Mouse (Mus musculus) brain, adult 2 months (tissue): ENCODE data around the gene Pde4c.
A peak's percentile ranks its signal among the peaks of the same experiment; 100 is the strongest.

Experiments used
- DNase-seq: peaks from one replicate; pipeline ENCODE4 v3.0.0; 2011; ENCODE audit warnings: low read depth, low spot score

The Pde4c gene

GRCm38 (mm10) chr8:70720739-70721138, 2.8 kb upstream of the Pde4c start:
- peak; percentile 84 for DNase-seq

DNA sequence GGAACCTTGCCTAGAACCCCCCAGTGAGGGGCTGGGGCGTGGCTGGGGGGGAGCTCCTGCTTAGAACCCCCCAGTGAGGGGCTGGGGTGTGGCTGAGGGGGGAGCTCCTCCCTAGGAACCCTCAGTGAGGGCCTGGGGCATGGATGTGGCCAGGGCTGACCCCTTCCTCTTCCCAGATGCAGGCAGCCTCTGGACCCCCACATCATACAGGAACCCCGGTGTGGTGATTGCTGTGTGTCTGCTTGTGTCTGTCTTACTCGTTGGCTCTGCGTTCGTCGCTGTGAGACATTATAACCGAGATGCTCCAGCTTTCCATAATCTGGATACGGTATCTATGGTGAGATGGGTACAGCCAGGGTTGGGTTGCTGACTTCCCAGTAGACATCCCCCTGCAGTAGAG, 1.9 kb upstream of the Pde4c start:
- DNase-seq = no peak

DNA sequence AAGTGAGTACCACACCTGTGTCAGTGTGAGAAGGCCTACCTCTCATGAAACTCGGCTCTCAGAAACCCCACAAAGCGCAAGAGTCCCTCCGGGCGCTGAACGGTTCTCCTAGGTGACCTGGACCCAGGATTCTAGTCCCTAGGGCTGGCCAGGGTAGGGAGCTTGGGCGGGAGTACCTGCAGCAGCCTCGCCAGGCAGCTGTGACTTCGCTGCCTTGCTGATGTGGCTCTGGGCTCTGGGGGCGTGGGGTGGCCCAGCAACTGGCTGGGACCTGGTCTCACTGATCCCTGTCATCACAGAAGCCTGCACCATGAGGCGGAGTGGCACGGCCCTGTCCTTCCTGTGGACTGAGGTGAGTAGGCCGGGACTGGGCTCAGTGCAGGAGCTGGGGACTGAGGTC, 696 bp downstream of the Pde4c start:
- DNase-seq = no peak

GRCm38 (mm10) chr8:70725792-70726447, 2.4 kb downstream of the Pde4c start:
- no peak for DNase-seq

DNA sequence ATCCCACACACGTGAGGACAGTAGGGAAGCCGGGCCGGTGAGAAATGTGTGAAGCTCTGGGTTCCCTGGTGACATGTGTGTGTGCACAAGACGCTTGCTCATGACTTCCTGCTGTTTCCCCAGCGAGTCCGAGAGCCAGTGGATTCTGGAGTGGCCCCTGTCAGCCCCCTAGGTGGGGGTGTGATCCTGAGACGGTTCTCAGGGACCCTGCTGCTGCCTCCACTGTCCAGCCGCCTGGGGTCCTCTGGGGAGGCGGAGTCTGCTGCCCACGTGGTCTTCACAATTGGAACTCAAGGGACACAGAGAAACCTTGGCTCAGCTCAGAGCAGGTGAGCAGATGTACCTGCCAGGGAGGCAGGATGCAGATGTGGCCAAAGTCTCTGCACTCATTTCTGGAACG, 3.2 kb downstream of the Pde4c start:
- no peak for DNase-seq

DNA sequence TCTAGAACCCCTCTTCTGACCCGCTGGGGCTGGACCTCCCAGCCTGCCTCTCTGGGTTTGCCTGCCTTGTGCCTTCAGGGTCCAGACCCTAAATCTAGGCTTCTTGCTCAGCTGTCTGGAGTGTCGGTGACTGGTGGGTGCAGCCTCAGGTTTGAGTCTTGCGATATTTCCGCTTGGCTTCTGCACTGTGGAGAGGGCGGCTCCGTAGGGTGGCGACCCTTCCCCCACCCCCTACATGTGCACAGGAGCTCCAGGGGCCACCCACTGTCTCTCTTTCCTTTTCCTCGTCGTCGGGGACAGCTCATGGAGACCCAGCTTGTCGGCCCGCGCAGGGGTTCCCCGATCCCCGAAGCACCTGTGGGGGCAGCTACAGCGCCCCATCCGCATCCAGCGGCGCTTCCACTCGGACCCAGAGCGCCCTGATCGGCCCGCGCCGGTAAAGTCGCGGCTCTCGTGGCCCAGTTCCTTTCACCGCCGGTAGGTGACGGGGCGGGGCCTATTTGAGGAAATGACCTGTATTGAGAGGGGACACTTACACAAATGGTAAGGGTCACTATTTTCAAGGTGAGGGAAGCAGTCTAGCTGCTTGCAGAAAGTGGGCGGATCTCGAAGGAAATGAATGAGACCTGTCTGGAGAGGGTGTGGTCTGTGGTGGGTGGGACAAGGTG, 6.4 kb downstream of the Pde4c start:
- DNase-seq = no peak

DNA sequence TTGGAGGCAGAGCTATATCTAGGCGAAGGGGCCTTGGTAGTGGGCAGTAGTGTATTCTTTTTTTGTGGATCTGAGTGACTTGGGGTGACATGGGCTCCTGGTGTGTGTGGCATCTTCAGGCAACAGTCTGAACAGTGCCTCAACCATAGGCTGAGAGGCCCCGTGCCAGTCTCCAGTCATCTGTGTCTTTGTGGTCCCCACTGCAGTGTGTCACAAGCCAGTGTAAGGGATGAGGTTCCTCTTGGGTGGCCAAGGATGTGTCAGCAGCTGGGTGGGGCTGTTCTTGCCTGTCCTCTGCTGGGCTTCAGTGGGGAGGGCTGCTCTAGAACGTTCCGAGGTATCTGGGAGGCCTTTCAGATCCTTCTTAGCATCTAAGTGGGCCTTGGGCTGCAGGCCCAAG, 7.4 kb downstream of the Pde4c start:
- DNase-seq = no peak

- no peak for DNase-seq
Observed at GRCm38 (mm10) chr8:70737705-70738104, 14.2 kb downstream of the Pde4c start.

DNA sequence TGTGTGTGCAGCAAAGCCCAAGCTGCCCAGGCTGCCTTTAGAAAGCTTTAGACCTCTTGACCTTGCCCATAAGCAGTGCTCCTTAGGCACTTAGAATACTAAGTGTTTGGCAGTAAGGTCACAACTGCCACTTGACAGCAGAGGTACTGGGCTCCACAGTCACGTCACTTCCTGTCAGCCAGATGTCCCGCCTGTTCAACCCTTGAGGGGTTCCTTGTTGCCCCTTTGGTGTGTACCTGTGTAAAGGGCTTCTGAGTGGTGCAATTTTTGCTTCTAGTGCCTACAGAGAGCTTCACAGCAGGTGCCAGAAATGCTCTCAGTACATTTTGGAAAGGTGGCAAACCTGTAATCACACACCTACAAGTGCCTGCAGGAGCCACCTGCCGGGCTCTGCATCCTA, 14.7 kb downstream of the Pde4c start:
- no peak for DNase-seq

GRCm38 (mm10) chr8:70741661-70742060, 18.1 kb downstream of the Pde4c start:
- DNase-seq = no peak

GRCm38 (mm10) chr8:70742176-70742575, 18.7 kb downstream of the Pde4c start:
- no peak for DNase-seq

- peak; percentile 42 for DNase-seq
Observed at GRCm38 (mm10) chr8:70742981-70743655, 19.6 kb downstream of the Pde4c start.

DNA sequence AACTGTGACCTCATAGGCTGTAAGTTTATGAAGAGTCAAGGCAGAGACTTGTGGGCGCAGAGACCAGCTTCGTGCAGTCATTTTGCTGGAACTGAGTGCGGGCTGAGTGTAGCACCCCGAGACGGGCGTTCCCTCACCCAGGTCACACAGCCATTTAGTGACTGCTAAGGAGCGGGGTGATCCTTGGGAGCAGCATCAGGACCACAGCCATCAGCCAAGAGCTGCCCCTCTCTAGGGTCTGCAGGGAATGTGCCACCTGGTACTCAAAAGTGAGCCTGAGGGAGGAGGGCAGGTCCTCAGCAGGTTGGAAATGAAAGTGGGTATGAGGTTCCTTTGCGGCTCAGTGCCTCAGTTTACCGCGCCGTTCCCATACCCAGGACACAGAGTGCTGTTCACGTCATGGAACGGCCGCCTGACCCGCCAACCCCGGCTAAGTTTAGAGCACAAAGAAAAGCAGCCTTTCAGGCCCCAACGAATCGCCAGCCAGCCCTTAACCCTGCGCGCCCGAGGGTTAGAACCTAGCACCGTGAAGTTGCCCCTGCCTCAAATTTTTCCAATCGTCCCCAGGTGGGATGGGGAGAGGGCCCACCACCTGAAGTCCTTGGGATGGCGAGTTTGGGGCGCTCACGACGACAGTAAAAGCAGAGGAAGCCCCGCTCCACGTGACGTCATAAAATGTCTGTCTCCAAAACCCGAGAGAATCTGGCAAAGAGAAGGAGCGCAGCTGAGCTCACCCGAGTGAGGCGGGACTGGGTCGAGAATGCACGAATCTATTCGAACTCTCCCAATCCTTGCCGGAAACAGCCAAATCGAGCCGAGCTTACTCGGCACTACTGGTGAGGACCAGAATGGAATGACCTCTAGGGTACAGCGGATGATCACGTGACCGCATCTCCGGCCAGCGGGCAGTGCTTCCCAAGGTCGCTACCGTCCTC, 20.4 kb downstream of the Pde4c start:
- peak; percentile 66 for DNase-seq

- no peak for DNase-seq
Observed at GRCm38 (mm10) chr8:70744806-70745205, 21.3 kb downstream of the Pde4c start.

GRCm38 (mm10) chr8:70745691-70746220, 22.2 kb downstream of the Pde4c start:
- DNase-seq = no peak

DNA sequence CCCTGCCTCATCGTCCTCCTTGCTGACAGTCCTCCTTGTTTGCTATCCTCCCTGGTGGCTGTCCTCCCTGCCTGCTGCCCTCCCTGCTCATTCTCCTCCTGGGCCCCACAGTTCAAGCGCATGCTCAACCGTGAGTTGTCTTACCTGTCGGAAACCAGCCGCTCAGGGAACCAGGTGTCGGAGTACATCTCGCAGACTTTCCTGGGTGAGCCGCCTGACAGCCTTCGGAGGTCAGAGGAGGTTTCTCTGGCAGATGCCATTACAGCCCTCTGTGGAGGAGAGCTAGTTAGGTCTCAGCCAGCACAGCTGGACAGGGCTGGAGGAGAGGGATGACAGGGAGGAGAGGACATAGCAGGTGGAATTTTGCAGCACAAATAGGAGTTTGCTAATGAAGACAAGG, 23.2 kb downstream of the Pde4c start:
- no peak for DNase-seq

DNA sequence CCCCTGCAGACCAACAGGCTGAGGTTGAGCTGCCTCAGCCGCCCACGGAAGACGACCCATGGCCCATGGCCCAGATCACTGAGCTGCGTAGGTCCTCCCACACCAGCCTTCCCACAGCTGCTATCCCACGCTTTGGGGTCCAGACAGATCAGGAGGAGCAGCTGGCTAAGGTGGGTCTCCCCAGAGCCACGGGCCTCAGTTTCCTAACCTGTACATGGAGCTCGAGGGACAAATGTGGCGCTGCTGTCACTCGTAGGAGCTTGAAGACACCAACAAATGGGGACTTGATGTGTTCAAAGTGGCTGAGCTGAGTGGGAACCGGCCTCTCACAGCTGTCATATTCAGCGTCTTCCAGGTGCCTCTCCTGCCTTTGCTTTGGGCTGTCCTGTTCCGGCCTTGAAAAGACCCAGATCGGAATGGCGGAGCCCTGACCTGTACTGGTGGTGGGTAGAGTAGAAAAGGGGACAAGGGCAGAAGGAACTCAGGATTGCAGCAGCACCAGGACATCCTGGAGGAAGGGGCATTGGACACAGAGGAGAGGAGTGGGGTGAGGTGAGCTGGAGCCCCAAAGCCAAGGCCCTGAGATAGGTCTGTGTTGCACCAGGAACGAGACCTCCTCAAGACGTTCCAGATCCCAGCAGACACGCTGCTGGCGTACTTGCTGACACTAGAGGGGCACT, 23.8 kb downstream of the Pde4c start:
- DNase-seq = no peak

DNA sequence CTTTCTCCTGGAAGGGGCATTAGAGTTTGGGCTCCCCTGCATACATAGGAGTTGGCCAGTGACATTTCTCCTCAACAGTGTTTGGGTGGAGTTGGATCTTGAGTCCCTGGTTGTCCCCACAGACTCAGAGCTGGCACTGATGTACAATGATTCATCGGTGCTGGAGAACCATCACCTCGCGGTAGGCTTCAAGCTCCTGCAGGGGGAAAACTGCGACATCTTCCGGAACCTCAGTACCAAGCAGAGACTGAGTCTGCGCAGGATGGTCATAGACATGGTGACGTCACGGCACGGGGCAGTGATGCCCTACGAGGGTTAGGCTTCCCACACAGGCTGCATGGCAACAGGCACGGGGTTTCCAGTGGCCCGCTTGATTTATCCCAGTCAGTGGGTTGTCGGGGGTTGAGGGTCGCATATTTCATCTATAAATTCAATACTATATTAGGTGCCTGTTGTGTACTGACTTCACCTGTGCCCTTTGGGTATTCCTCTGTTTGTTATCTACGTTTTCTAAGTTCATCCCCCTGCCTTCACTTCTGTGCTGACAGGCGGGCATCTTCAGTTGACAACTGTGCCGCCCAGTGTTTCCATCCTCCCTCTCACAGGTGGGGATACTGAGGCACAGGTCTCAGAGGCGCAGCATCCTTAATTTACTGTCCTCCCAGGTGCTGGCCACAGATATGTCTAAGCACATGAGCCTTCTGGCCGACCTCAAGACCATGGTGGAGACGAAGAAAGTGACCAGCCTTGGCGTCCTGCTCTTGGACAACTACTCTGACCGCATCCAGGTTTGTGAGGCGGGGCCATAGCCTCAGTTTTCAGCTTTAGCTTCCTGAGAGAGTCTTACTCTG, 25.0 kb downstream of the Pde4c start:
- DNase-seq = peak; percentile 61

DNA sequence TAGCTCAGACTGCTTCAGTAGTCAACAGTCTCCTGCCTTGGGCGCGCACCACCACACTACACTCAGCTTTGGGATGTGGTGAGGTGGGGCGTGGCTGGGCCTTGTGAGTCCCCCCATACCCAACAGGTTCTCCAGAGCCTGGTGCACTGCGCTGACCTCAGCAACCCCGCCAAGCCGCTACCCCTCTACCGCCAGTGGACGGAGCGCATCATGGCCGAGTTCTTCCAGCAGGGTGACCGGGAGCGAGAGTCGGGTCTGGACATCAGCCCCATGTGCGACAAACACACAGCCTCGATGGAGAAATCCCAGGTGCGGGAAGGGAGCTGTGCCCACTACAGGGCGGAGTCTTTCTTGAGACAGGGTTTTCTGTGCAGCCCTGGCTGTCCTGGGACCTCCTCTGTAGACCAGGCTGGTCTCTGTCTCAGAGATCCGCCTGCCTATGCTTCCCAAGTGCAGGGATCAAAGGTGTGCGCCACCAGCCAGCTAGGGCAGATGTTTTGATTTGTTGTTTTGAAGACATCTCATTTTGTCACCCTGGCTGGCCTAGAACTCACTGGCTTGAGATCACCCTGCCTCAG, 25.7 kb downstream of the Pde4c start:
- DNase-seq = no peak
